Mouse (Mus musculus) lung, embryonic 14.5 days (tissue): ENCODE measurements around the gene Hoxd4. TPM values are rescaled to one million over a fixed set of nuclear protein-coding genes. Genes with fewer than 3 reads are reported as not detected.

Experiments used
- ATAC-seq: fragments of 200-750 bp; cut with Nextera tagmentation; 2 replicates; pipeline ENCODE4 v1.8.0; 2017; ENCODE audit warnings: mild to moderate bottlenecking, moderate TSS enrichment, moderate library complexity; ENCODE audit not compliant: insufficient read depth
- DNase-seq: peaks from one replicate; pipeline ENCODE4 v3.0.0-alpha.2; 2015
- H3K27ac ChIP-seq: fragments of 300-500 bp; sonication (generic); 2 replicates; pipeline ENCODE4 v1.5.1; 2014; ENCODE audit warnings: low read depth, mild to moderate bottlenecking, moderate library complexity
- H3K27me3 ChIP-seq: fragments of 300-500 bp; sonication (generic); 2 replicates; pipeline ENCODE4 v1.6.1; 2014; ENCODE audit warnings: low read length, control low read depth; ENCODE audit not compliant: insufficient read depth
- H3K36me3 ChIP-seq: fragments of 300-500 bp; sonication (generic); 2 replicates; pipeline ENCODE4 v1.6.1; 2014; ENCODE audit warnings: control low read depth; ENCODE audit not compliant: insufficient read depth
- H3K4me1 ChIP-seq: fragments of 300-500 bp; sonication (generic); 2 replicates; pipeline ENCODE4 v1.6.1; 2014; ENCODE audit warnings: antibody characterized with exemption, control low read depth; ENCODE audit not compliant: insufficient read depth
- H3K4me2 ChIP-seq: fragments of 300-500 bp; sonication (generic); 2 replicates; pipeline ENCODE4 v1.6.1; 2014; ENCODE audit warnings: mild to moderate bottlenecking
- H3K4me3 ChIP-seq: fragments of 300-500 bp; sonication (generic); 2 replicates; pipeline ENCODE4 v1.5.1; 2014; ENCODE audit warnings: low read depth, low read length
- H3K9ac ChIP-seq: fragments of 300-500 bp; sonication (generic); 2 replicates; pipeline ENCODE4 v1.6.1; 2014
- H3K9me3 ChIP-seq: fragments of 300-500 bp; sonication (generic); 2 replicates; pipeline ENCODE4 v1.6.1; 2016; ENCODE audit warnings: low read depth, low read length, control low read depth
- CTCF ChIP-seq: IDR thresholded peaks from 2 replicates; pipeline ENCODE4 v1.5.1; 2016; ENCODE audit warnings: antibody characterized with exemption, low read depth
- WGBS: fragments of 180-500 bp; shearing (Covaris S2); extraction: QIAGEN DNeasy Blood & Tissue Kit; methylation state at CpG from one replicate; pipeline ENCODE4 v1.1.7; 2014; 5-methylcytosine and 5-hydroxymethylcytosine counted together
- polyA plus RNA-seq: library from polyadenylated mRNA; unstranded; fragments of >200 nt; fragmentation: Nextera tagmentation; extraction: Ambion mirVana; gene quantifications from 2 replicates; pipeline ENCODE4 v1.2.1, GENCODE M21; 2014

The Hoxd4 gene
- polyA plus RNA-seq, 1 experiment from 2014 or later = not detected

DNA sequence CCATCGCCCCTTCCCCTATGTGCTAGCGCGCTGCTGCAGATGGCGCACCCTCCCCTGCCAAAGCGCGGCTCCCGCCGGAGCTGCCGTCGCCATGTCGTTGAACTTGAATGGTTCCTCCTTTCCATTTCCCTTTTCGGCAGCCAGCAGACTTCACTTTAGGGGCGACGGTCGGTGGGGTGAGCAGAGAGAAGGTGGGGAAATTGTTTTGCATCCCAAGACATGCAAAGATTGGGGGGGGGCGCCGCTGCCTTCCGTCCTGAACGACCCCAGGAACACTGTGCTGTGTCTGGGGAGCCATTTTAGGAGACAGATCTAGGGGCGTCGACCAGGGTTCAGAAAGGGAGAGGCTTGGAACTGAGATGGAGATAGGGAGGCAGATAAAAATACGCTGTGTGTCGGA lies 31.7 kb upstream of the Hoxd4 start:
- ATAC-seq = no peak
- no peak overlapping the region for H3K27ac ChIP-seq

DNA sequence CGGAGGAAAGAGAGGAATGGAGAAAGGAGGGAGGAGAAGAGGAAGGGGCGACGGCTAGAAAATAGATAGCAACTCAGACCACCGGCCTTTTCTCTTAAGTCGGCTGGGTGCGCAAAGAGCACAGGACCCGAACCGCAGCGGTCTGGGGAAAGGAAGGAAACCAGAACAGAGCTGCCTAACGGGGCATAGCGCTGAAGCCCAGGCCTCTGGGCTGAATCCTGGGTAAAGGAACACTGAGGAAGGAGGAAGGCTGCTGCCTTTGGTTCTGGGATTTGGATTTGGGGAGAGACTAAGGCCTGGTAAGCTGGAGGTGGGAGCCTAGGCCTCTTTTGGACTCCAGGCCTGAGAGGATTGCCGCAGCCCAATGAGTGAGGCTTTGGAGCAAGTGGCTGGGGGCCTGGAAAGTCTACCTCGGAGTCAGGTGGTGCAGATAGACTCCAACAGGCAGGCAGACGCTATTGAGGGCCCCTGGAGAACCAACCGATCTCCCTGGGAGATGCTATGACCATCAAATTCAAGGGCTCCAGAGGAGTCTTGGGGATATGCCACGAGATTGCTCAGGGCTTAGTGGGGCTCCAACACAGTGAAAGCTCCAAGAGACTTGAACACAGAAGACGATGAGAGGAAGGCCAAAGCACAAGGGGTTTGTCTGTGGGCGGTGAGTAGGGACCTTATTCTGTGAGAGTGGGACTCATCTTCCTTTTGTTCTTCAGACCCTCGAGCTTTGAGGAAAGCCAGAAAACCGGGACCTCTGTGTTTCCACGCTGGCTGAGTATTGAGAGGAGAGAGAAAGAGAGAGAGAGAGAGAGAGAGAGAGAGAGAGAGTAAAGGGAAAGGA lies 30.9 kb upstream of the Hoxd4 start:
- WGBS = 5% methylated on average over 21 of the region's 21 CpGs
- no peaks in the 10 kb centered on the region for H3K36me3 ChIP-seq
- no peak overlapping the region for H3K27ac ChIP-seq
- H3K4me3 ChIP-seq = no peak overlapping the region
- ATAC-seq = no peak
- H3K9ac ChIP-seq = no peak overlapping the region
- H3K4me2 ChIP-seq = no peak overlapping the region
- peaks cover 100% of the 10 kb centered on the region for H3K27me3 ChIP-seq
- DNase-seq = no peak
- H3K9me3 ChIP-seq = no peaks in the 10 kb centered on the region
- no peak for TF ChIP-seq CTCF
- H3K4me1 ChIP-seq = no peaks in the 10 kb centered on the region

More for the DNA sequence above, 31.7 kb upstream of the Hoxd4 start:
- no peak overlapping the region; the same call in 1 of the 2 replicates for H3K4me2 ChIP-seq
- no peak overlapping the region; the same call in 1 of the 2 replicates for H3K4me3 ChIP-seq
- H3K9ac ChIP-seq = no peak overlapping the region
- H3K4me1 ChIP-seq = no peaks in the 10 kb centered on the region
- WGBS = under 1% methylated on average over 23 of the region's 23 CpGs
- peaks cover 100% of the 10 kb centered on the region for H3K27me3 ChIP-seq
- no peak for DNase-seq
- no peaks in the 10 kb centered on the region for H3K36me3 ChIP-seq
- no peaks in the 10 kb centered on the region for H3K9me3 ChIP-seq
- TF ChIP-seq CTCF = no peak

GRCm38 (mm10) chr2:74681594-74682531 lies 29.9 kb upstream of the Hoxd4 start:
- H3K27me3 ChIP-seq = peaks cover 98% of the 10 kb centered on the region
- ATAC-seq (peak; percentile 14; the same call in 1 of the 2 replicates), DNase-seq (no peak)
- H3K4me3 ChIP-seq = peak overlapping the region; percentile 23
- no peaks in the 10 kb centered on the region for H3K9me3 ChIP-seq
- H3K4me1 ChIP-seq = no peaks in the 10 kb centered on the region
- peak overlapping the region; percentile 44; the same call in 1 of the 2 replicates for H3K4me2 ChIP-seq
- H3K9ac ChIP-seq = no peak overlapping the region; the same call in 1 of the 2 replicates
- WGBS = under 1% methylated on average over 76 of the region's 78 CpGs
- no peak for TF ChIP-seq CTCF
- H3K27ac ChIP-seq = no peak overlapping the region
- H3K36me3 ChIP-seq = no peaks in the 10 kb centered on the region

GRCm38 (mm10) chr2:74682796-74683195 lies 28.9 kb upstream of the Hoxd4 start:
- H3K36me3 ChIP-seq = no peaks in the 10 kb centered on the region
- peaks cover 98% of the 10 kb centered on the region for H3K27me3 ChIP-seq
- no peak overlapping the region; the same call in 1 of the 2 replicates for H3K9ac ChIP-seq
- H3K9me3 ChIP-seq = no peaks in the 10 kb centered on the region
- ATAC-seq = no peak
- peak overlapping the region; percentile 23 for H3K4me3 ChIP-seq
- TF ChIP-seq CTCF = no peak
- H3K4me2 ChIP-seq = peak overlapping the region; percentile 44; the same call in 1 of the 2 replicates
- no peak for DNase-seq
- 1% methylated on average over 49 of the region's 51 CpGs for WGBS
- no peaks in the 10 kb centered on the region for H3K4me1 ChIP-seq
- H3K27ac ChIP-seq = no peak overlapping the region

- Histone ChIP-seq H3K27ac (no peak overlapping the region), H3K9me3 (no peaks in the 10 kb centered on the region), H3K4me2 (no peak overlapping the region), H3K36me3 (no peaks in the 10 kb centered on the region), H3K4me1 (no peaks in the 10 kb centered on the region), H3K4me3 (no peak overlapping the region), H3K9ac (no peak overlapping the region), H3K27me3 (peaks cover 98% of the 10 kb centered on the region)
- no peak for DNase-seq
- TF ChIP-seq CTCF = no peak
- no peak for ATAC-seq
- under 1% methylated on average over 18 of the region's 18 CpGs for WGBS
Observed at GRCm38 (mm10) chr2:74683471-74683951, 28.2 kb upstream of the Hoxd4 start.

GRCm38 (mm10) chr2:74684106-74684505 lies 27.6 kb upstream of the Hoxd4 start:
- Histone ChIP-seq H3K36me3 (no peaks in the 10 kb centered on the region), H3K27ac (no peak overlapping the region), H3K9me3 (no peaks in the 10 kb centered on the region), H3K4me1 (no peaks in the 10 kb centered on the region), H3K4me3 (peak overlapping the region; percentile 11; the same call in 1 of the 2 replicates), H3K27me3 (peaks cover 98% of the 10 kb centered on the region), H3K4me2 (no peak overlapping the region), H3K9ac (no peak overlapping the region)
- TF ChIP-seq CTCF = no peak
- DNase-seq = no peak
- ATAC-seq = no peak
- WGBS = 2% methylated on average over 12 of the region's 12 CpGs
